In the genomic region with DNA sequence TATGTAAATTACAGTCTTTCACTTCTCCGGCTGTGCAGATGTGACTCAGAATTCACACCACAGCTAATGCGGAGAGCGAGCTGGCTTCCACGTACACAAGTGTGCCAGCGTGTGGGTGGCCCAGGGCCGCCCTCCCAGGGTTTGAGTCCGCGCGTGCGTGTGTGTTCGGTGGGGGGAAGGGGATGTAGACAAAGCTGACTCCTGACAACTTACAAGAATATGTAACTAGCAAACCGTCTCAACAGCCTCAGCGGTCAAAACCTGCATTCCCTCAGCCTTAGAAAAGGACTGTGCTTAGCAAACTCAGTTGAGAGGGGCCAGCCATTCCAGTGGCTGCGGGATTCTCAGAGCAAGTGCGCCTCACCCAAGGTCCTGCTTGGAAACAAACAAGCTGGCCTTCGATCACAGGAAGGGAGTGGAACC, we compare ENCODE assay signal across 8 mouse cellular contexts. TPM values are rescaled to one million over a fixed set of nuclear protein-coding genes. Genes with fewer than 3 reads are reported as not detected.
DNase-seq lines count a peak whose midpoint lies in the region; ATAC-seq and TF ChIP-seq lines count a peak whose summit lies in the region.

No protein-coding gene starts in this region.

- peak overlapping the region; percentile 23 to 51 (median 43) for H3K4me3 ChIP-seq in CH12.LX (replicated peaks in 1 of 3; ENCODE audit: low read depth in 2 of 3, low read length in 2 of 3, poor library complexity in 1 of 3)
- H3K4me3 ChIP-seq in forebrain, embryonic 12.5 days (replicated peaks) = peak overlapping the region; percentile 28
- peak overlapping the region; percentile 36 for H3K4me3 ChIP-seq in hindbrain, embryonic 16.5 days (ENCODE audit: low read length)

- no peak for TF ChIP-seq CTCF in CH12.LX (conservative IDR thresholded peaks at IDR 0.05 in 1 of 2, IDR thresholded peaks at IDR 0.05 in 1 of 2; ENCODE audit: low read depth in 2 of 2, low read length in 2 of 2)

- no peaks in the 10 kb centered on the region for H3K9me3 ChIP-seq in CH12.LX (replicated peaks; ENCODE audit: low read length)
- H3K9me3 ChIP-seq in forebrain, embryonic 12.5 days = no peaks in the 10 kb centered on the region
- no peaks in the 10 kb centered on the region for H3K9me3 ChIP-seq in hindbrain, embryonic 16.5 days (ENCODE audit: control insufficient read depth, low read length)

- ATAC-seq in forebrain, embryonic 12.5 days (ENCODE audit: low FRiP score) = peak; percentile 81
- ATAC-seq in hindbrain, embryonic 16.5 days = peak; percentile 90

- in situ Hi-C loops in CH12.LX (cut with MboI; ENCODE audit: low pct_ligation_motif_present, low pct_unique_long_range_greater_than_20kb, low sequenced_read_pairs) = no loop called here

- TF ChIP-seq RAD21 in CH12.LX (IDR thresholded peaks at IDR 0.05; ENCODE audit: low read depth, low read length) = no peak; the same call in 1 of the 2 replicates

- no peak; the same call in 1 of the 2 replicates for TF ChIP-seq EP300 in CH12.LX (IDR thresholded peaks at IDR 0.05; ENCODE audit: low read length)

- WGBS in forebrain, embryonic 12.5 days = under 1% methylated on average over 16 of the region's 16 CpGs
- 3% methylated on average over 16 of the region's 16 CpGs for WGBS in hindbrain, embryonic 16.5 days

- peak overlapping the region; percentile 34 for H3K9ac ChIP-seq in CH12.LX (ENCODE audit: insufficient read depth, low read depth)
- no peak overlapping the region for H3K9ac ChIP-seq in forebrain, embryonic 12.5 days
- peak overlapping the region; percentile 59 for H3K9ac ChIP-seq in hindbrain, embryonic 16.5 days (ENCODE audit: low read depth, low read length)

- H3K36me3 ChIP-seq in CH12.LX (replicated peaks in 1 of 2; ENCODE audit: control insufficient read depth in 1 of 2, insufficient read depth in 1 of 2, low read length in 1 of 2) = no peaks in the 10 kb centered on the region
- no peaks in the 10 kb centered on the region for H3K36me3 ChIP-seq in forebrain, embryonic 12.5 days (replicated peaks)
- no peaks in the 10 kb centered on the region for H3K36me3 ChIP-seq in hindbrain, embryonic 16.5 days (ENCODE audit: control insufficient read depth, insufficient read depth, low read length)

- dilution Hi-C loops in CH12.LX (cut with MboI; ENCODE audit: extremely low pct_ligation_motif_present, extremely low pct_unique_long_range_greater_than_20kb, low sequenced_read_pairs) = no loop called here

- peak overlapping the region; percentile 87 for H3K27ac ChIP-seq in CH12.LX (ENCODE audit: insufficient read depth, low read depth)
- H3K27ac ChIP-seq in forebrain, embryonic 12.5 days = no peak overlapping the region
- 0 out of 2 replicates have a peak overlapping the region, but pooled peaks have one; percentile 29 for H3K27ac ChIP-seq in hindbrain, embryonic 16.5 days (ENCODE audit: low read depth, low read length)

- DNase-seq in CH12.LX (ENCODE audit: extremely low read depth) (peak; percentile 87), adipocyte (ENCODE audit: low spot score) (no peak)
- DNase-seq in adrenal gland, postnatal 14 days = peak; percentile 44
- DNase-seq in left cerebral cortex, adult 18-20 months (ENCODE audit: low spot score in 2 of 2) = peak; percentile 74 to 81
- peak; percentile 38 for DNase-seq in lung, postnatal 36 days
- DNase-seq in retina, postnatal 1 day = peak; percentile 75

- no peaks in the 10 kb centered on the region for H3K27me3 ChIP-seq in CH12.LX (replicated peaks)
- peaks cover 17% of the 10 kb centered on the region for H3K27me3 ChIP-seq in forebrain, embryonic 12.5 days
- no peaks in the 10 kb centered on the region; the same call in 1 of the 2 replicates for H3K27me3 ChIP-seq in hindbrain, embryonic 16.5 days (replicated peaks; ENCODE audit: control insufficient read depth, insufficient read depth, low read length)

- peak overlapping the region; percentile 62 for H3K4me2 ChIP-seq in CH12.LX (ENCODE audit: insufficient read depth, low read depth, poor library complexity, severe bottlenecking)
- peak overlapping the region; percentile 56 for H3K4me2 ChIP-seq in forebrain, embryonic 12.5 days
- H3K4me2 ChIP-seq in hindbrain, embryonic 16.5 days (ENCODE audit: low read length) = peak overlapping the region; percentile 71

- peak; percentile 66 for TF ChIP-seq POLR2A in CH12.LX (IDR thresholded peaks at IDR 0.05; ENCODE audit: low read depth, low read length)

- H3K4me1 ChIP-seq in CH12.LX (ENCODE audit: control insufficient read depth in 1 of 2, insufficient read depth in 2 of 2) = peaks cover 3 to 27% of the 10 kb centered on the region in 2 experiments
- H3K4me1 ChIP-seq in forebrain, embryonic 12.5 days = peaks cover 18% of the 10 kb centered on the region
- peaks cover 10% of the 10 kb centered on the region for H3K4me1 ChIP-seq in hindbrain, embryonic 16.5 days (ENCODE audit: control insufficient read depth, insufficient read depth, low read depth, low read length)

- H3K79me2 ChIP-seq in CH12.LX (replicated peaks; ENCODE audit: control insufficient read depth, extremely low read depth, insufficient read depth, poor library complexity, severe bottlenecking) = no peaks in the 10 kb centered on the region

TF ChIP-seq in CH12.LX, 34 proteins besides CTCF, POLR2A, EP300 and RAD21:
- TF ChIP-seq MAFK (IDR thresholded peaks at IDR 0.05; ENCODE audit: insufficient replicate concordance, low read length) = 0 out of 2 replicates have a peak, but pooled peaks have one; percentile 54
- TF ChIP-seq TBP (conservative IDR thresholded peaks at IDR 0.05; ENCODE audit: low read depth, low read length) = 0 out of 2 replicates have a peak, but pooled peaks have one; percentile 51
- peak; percentile 70; the same call in 1 of the 2 replicates for TF ChIP-seq NELFE (IDR thresholded peaks at IDR 0.05; ENCODE audit: low read depth, low read length)
- TF ChIP-seq KAT2A (IDR thresholded peaks at IDR 0.05; ENCODE audit: insufficient replicate concordance, low read length) = no peak
- TF ChIP-seq USF1 (IDR thresholded peaks at IDR 0.05; ENCODE audit: low read depth, low read length) = no peak
- peak; percentile 2 for TF ChIP-seq SIN3A (IDR thresholded peaks at IDR 0.05; ENCODE audit: low read length)
- peak; percentile 79 for TF ChIP-seq MEF2A (IDR thresholded peaks at IDR 0.05; ENCODE audit: borderline replicate concordance, low read depth, low read length)
- peak; percentile 86 for TF ChIP-seq IRF4 (IDR thresholded peaks at IDR 0.05; ENCODE audit: low read depth, low read length)
- peak; percentile 70; the same call in 1 of the 2 replicates for TF ChIP-seq MAX (IDR thresholded peaks at IDR 0.05; ENCODE audit: low read length)
- no peak; the same call in 1 of the 2 replicates for TF ChIP-seq CHD1 (IDR thresholded peaks at IDR 0.05; ENCODE audit: low read depth, low read length)
- TF ChIP-seq ELF1 (IDR thresholded peaks at IDR 0.05; ENCODE audit: low read depth, low read length) = peak; percentile 65
- no peak for TF ChIP-seq ZKSCAN1 (IDR thresholded peaks at IDR 0.05; ENCODE audit: borderline replicate concordance, low read depth, low read length)
- TF ChIP-seq ZNF384 (IDR thresholded peaks at IDR 0.05; ENCODE audit: low read depth, low read length) = no peak
- peak; percentile 79 for TF ChIP-seq NRF1 (IDR thresholded peaks at IDR 0.05; ENCODE audit: low read depth, low read length)
- no peak for TF ChIP-seq JUND (conservative IDR thresholded peaks at IDR 0.05; ENCODE audit: low read depth, low read length)
- no peak for TF ChIP-seq GABPA (IDR thresholded peaks at IDR 0.05; ENCODE audit: insufficient replicate concordance, low read depth, low read length)
- TF ChIP-seq ZC3H11A (IDR thresholded peaks at IDR 0.05; ENCODE audit: low read depth, low read length) = no peak
- TF ChIP-seq E2F4 (IDR thresholded peaks at IDR 0.05; ENCODE audit: insufficient replicate concordance, low read depth, low read length) = no peak
- 0 out of 2 replicates have a peak, but pooled peaks have one; percentile 16 for TF ChIP-seq SMC3 (IDR thresholded peaks at IDR 0.05; ENCODE audit: low read depth, low read length)
- TF ChIP-seq MXI1 (IDR thresholded peaks at IDR 0.05; ENCODE audit: low read depth, low read length) = 0 out of 2 replicates have a peak, but pooled peaks have one; percentile 55
- TF ChIP-seq MAZ (IDR thresholded peaks at IDR 0.05; ENCODE audit: low read depth, low read length) = no peak
- TF ChIP-seq CHD2 (IDR thresholded peaks at IDR 0.05; ENCODE audit: low read length) = peak; percentile 83; the same call in 1 of the 2 replicates
- TF ChIP-seq PAX5 (IDR thresholded peaks at IDR 0.05; ENCODE audit: low read length) = no peak
- 0 out of 2 replicates have a peak, but pooled peaks have one; percentile 44 for TF ChIP-seq HCFC1 (IDR thresholded peaks at IDR 0.05; ENCODE audit: low read depth, low read length)
- TF ChIP-seq RCOR1 (conservative IDR thresholded peaks at IDR 0.05; ENCODE audit: low read depth, low read length) = peak; percentile 74; the same call in 1 of the 2 replicates
- peak; percentile 90 for TF ChIP-seq TCF12 (IDR thresholded peaks at IDR 0.05; ENCODE audit: low read depth, low read length)
- peak; percentile 86 for TF ChIP-seq MYC (IDR thresholded peaks at IDR 0.05; ENCODE audit: low read depth, low read length)
- peak; percentile 54; the same call in 1 of the 2 replicates for TF ChIP-seq POLR2AphosphoS2 (IDR thresholded peaks at IDR 0.05; ENCODE audit: low read depth, low read length)
- peak; percentile 96 for TF ChIP-seq BHLHE40 (IDR thresholded peaks at IDR 0.05; ENCODE audit: low read depth, low read length)
- TF ChIP-seq USF2 (conservative IDR thresholded peaks at IDR 0.05; ENCODE audit: low read depth, low read length) = no peak
- peak; percentile 89 for TF ChIP-seq ETS1 (conservative IDR thresholded peaks at IDR 0.05; ENCODE audit: low read depth, low read length)
- TF ChIP-seq JUN (IDR thresholded peaks at IDR 0.05; ENCODE audit: insufficient read depth, low read depth, low read length) = peak; percentile 40; the same call in 1 of the 2 replicates
- TF ChIP-seq ZMIZ1 (IDR thresholded peaks at IDR 0.05; ENCODE audit: low read depth, low read length) = peak; percentile 71; the same call in 1 of the 2 replicates
- no peak for TF ChIP-seq UBTF (IDR thresholded peaks at IDR 0.05; ENCODE audit: low read depth, low read length)
TF ChIP-seq in CH12.LX: peak in this region for 21.

RNA-seq across cellular contexts. Expression of a gene that starts 58.3 kb away (rescaled TPM):
- total RNA-seq in CH12.LX (2012; rRNA removed) (9.6 and 10.3 TPM in 2 replicates), CH12.LX (2014; rRNA removed) (25.1 and 30.8 TPM in 2 replicates)
- 13.2 and 13.7 TPM in 2 replicates for polyA plus RNA-seq in CH12.LX (2012; ENCODE audit: insufficient read length, low read depth)
- 21.6 and 26.4 TPM in 2 replicates for total RNA-seq in adrenal gland, postnatal 14 days (2021)
- polyA plus RNA-seq in forebrain, embryonic 12.5 days (2016; fragmentation: Nextera tagmentation; extraction: Ambion mirVana) = 29.4 and 30.6 TPM in 2 replicates
- polyA plus RNA-seq in hindbrain, embryonic 16.5 days (2015; fragmentation: Nextera tagmentation; extraction: Ambion mirVana) = 31.8 and 34.8 TPM in 2 replicates
- total RNA-seq in left cerebral cortex, adult 18-20 months (2021) = 10 to 100 TPM; 15.9 to 19.1 TPM
